In the genomic region with DNA sequence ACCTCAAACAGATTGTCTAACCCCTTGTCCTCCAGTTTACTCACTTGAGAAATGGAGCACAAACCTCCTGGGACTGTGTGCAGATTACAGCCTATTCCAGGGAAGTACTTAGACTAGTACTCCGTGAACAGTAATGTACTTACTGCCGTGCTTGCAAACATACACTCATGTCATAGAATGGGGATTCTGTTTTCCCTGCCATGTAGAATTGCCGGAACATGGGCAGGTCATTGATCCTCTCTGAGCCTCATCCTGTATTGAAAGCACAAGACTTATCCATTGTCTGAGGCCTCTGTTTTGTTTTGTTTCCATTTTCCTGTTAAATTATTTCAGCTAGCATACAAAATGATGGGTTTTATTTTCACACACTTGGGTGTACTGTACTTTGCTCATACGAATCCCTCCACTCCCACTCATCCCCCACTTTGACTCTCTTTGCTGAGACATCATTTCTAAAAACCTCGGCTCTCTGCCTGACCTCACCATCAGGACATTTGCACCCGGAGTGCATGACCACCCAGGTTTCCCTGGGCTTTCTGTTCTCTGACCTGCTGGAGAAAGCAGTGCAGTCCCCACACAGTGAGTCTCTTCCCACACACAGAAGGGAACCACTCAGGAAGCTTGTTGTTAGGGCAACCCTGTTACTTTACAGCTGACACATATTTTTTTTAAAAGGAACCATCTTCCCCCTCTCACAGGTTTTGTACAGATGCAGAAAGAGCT, we compare ENCODE assay signal across 13 mouse cellular contexts. TPM values are rescaled to one million over a fixed set of nuclear protein-coding genes. Genes with fewer than 3 reads are reported as not detected.
DNase-seq lines count a peak whose midpoint lies in the region; ATAC-seq and TF ChIP-seq lines count a peak whose summit lies in the region.
"Had no signal": no experiment of that assay in that cellular context is flagged by ENCODE, and none has a peak within 500 bp of the region (broad histone marks: within the 10 kb centered on the region; RNA-seq: fewer than 3 reads in every experiment).

No protein-coding gene starts in this region.

- peaks cover 6% of the 10 kb centered on the region for H3K4me1 ChIP-seq in kidney, postnatal 0 days (replicated peaks; ENCODE audit: insufficient read depth, low read length)
- H3K4me1 ChIP-seq in spleen, adult 2 months (ENCODE audit: control insufficient read depth, insufficient read depth, insufficient read length) = peaks cover 29% of the 10 kb centered on the region; the same call in 1 of the 2 replicates

- no peaks in the 10 kb centered on the region for H3K9me3 ChIP-seq in kidney, postnatal 0 days (replicated peaks; ENCODE audit: low read length)
- H3K9me3 ChIP-seq: G1E; neural tube, embryonic 12.5 days had no signal

- DNase-seq in frontal cortex, postnatal 14 days (ENCODE audit: low spot score in 2 of 2) = no peak
- DNase-seq in kidney, postnatal 0 days (ENCODE audit: low spot score) = peak; percentile 38
- DNase-seq in kidney, postnatal 14 days = no peak
- no peak for DNase-seq in spleen, adult 2 months (ENCODE audit: low read depth in 1 of 2, low spot score in 2 of 2)
- DNase-seq in spleen, adult 18-20 months = no peak
- no peak for DNase-seq in adrenal gland, postnatal 25 days
- no peak for DNase-seq in thymus, postnatal 4 days
- DNase-seq: left cerebral cortex, postnatal 4 days; right cerebral cortex, postnatal 14 days had no signal

- ATAC-seq in frontal cortex, adult (ENCODE audit: low TSS enrichment) = peak; percentile 78
- ATAC-seq in kidney, postnatal 0 days (replicated peaks; ENCODE audit: low FRiP score, low read depth) = no peak

- WGBS in kidney, postnatal 0 days = 47% methylated on average over 6 of the region's 6 CpGs
- 27% methylated on average over 6 of the region's 6 CpGs for WGBS in spleen, adult 2 months

- no peak for TF ChIP-seq POLR2A in spleen, adult 2 months (IDR thresholded peaks at IDR 0.05; ENCODE audit: low read depth, low read length)

- no peak overlapping the region for H3K9ac ChIP-seq in kidney, postnatal 0 days (ENCODE audit: low read depth, low read length)
- H3K9ac ChIP-seq: neural tube, embryonic 12.5 days had no signal

- H3K36me3 ChIP-seq in kidney, postnatal 0 days (ENCODE audit: insufficient read depth, low read length) = no peaks in the 10 kb centered on the region
- peaks cover 9% of the 10 kb centered on the region; the same call in 1 of the 2 replicates for H3K36me3 ChIP-seq in spleen, adult 2 months (ENCODE audit: control insufficient read depth, insufficient read depth, low read length)
- H3K36me3 ChIP-seq: G1E; neural tube, embryonic 12.5 days had no signal

- H3K27ac ChIP-seq in kidney, postnatal 0 days = no peak overlapping the region
- peak overlapping the region; percentile 98 for H3K27ac ChIP-seq in spleen, adult 2 months (ENCODE audit: insufficient read depth, low read length)
- H3K27ac ChIP-seq: macrophage; neural tube, embryonic 12.5 days had no signal

- TF ChIP-seq CTCF in kidney, postnatal 0 days (IDR thresholded peaks at IDR 0.05; ENCODE audit: low read depth) = no peak
- TF ChIP-seq CTCF in spleen, adult 2 months (IDR thresholded peaks at IDR 0.05; ENCODE audit: extremely low read depth, insufficient read depth, insufficient read length, insufficient replicate concordance) = no peak

- H3K4me3 ChIP-seq in kidney, postnatal 0 days (replicated peaks; ENCODE audit: low read depth, low read length) = no peak overlapping the region
- peak overlapping the region; percentile 64 for H3K4me3 ChIP-seq in spleen, adult 2 months (ENCODE audit: extremely low read depth, insufficient read depth, insufficient read length)
- H3K4me3 ChIP-seq: neural tube, embryonic 12.5 days had no signal

- H3K27me3 ChIP-seq in kidney, postnatal 0 days (ENCODE audit: insufficient read depth, low read length) = no peaks in the 10 kb centered on the region
- no peaks in the 10 kb centered on the region for H3K27me3 ChIP-seq in spleen, adult 2 months (ENCODE audit: control insufficient read depth, insufficient read depth, low read length)
- H3K27me3 ChIP-seq: neural tube, embryonic 12.5 days had no signal

- H3K4me2 ChIP-seq in kidney, postnatal 0 days (ENCODE audit: low read length) = no peak overlapping the region
- H3K4me2 ChIP-seq: neural tube, embryonic 12.5 days had no signal

RNA-seq across cellular contexts. Expression of a gene that starts 35.2 kb away (rescaled TPM):
- 2.2 and 2.3 TPM in 2 replicates for polyA plus RNA-seq in kidney, postnatal 0 days (2015; fragmentation: Nextera tagmentation; extraction: Ambion mirVana)
- 46.4 and 54.7 TPM in 2 replicates for polyA plus RNA-seq in spleen, adult 2 months (2012; rRNA removed)
- 1.9 and 2.5 TPM in 2 replicates for total RNA-seq in adrenal gland, postnatal 25 days (2021)
- polyA plus RNA-seq: G1E had no signal

Comparison
In these comparisons a context has a peak if more than half of its experiments do, and no peak if none do; other contexts are left out.
1. RNA of a gene that starts 35.2 kb away (polyA plus RNA-seq): 46.4 to 54.7 TPM in spleen, adult 2 months; 2.2 to 2.3 TPM in kidney, postnatal 0 days; every median in the first group is over 10 times any median in the second.